Mouse (Mus musculus): ENCODE results near the gene Btbd11.

- TF ChIP-seq CTCF (IDR thresholded peaks at IDR 0.05; ENCODE audit: low read depth, low read length) (no peak), POLR2A (IDR thresholded peaks at IDR 0.05; ENCODE audit: borderline replicate concordance, low read depth, low read length) (no peak)
Measured at GRCm38 (mm10) chr10:85699721-85700120, 313.1 kb downstream of the Btbd11 start.
